ENCODE assay signal across 9 mouse cellular contexts in the genomic region with DNA sequence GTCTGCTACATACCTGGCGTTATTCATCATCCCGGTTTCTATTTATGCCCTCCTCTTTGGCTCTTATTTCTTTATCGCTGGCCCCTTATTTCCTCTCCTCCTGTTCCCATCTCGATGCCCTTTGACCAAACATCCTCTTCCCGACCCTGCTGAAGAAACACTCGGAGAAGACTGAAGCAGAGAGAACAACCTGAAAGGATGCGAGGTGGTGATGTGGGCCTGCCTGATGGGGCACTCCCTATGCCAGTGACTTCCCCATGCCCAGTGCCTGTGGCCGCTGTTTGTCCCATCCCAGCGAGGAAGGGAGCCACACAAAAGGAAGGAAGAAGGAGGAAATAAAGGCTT.
A peak's percentile ranks its signal among the peaks of the same experiment; 100 is the strongest.
DNase-seq lines count a peak whose midpoint lies in the region; ATAC-seq lines count a peak whose summit lies in the region.
"Had no signal": no experiment of that assay in that cellular context is flagged by ENCODE, and none has a peak within 500 bp of the region (broad histone marks: within the 10 kb centered on the region; RNA-seq: fewer than 3 reads in every experiment).

No protein-coding gene starts in this region.

- H3K9ac ChIP-seq in hindbrain, embryonic 14.5 days = no peak overlapping the region
- no peak overlapping the region for H3K9ac ChIP-seq in embryonic facial prominence, embryonic 15.5 days
- no peak overlapping the region for H3K9ac ChIP-seq in liver, embryonic 15.5 days

- WGBS in hindbrain, embryonic 10.5 days = 23% methylated on average over 9 of the region's 9 CpGs
- 24% methylated on average over 9 of the region's 9 CpGs for WGBS in hindbrain, embryonic 14.5 days
- WGBS in embryonic facial prominence, embryonic 15.5 days = 33% methylated on average over 9 of the region's 9 CpGs
- WGBS in liver, embryonic 15.5 days (ENCODE audit: insufficient replicate concordance) = 19% methylated on average over 9 of the region's 9 CpGs

- 0 out of 2 replicates have a peak, but pooled peaks cover 2% of the 10 kb centered on the region for H3K27me3 ChIP-seq in hindbrain, embryonic 10.5 days (ENCODE audit: insufficient read depth, poor library complexity, severe bottlenecking)
- no peaks in the 10 kb centered on the region for H3K27me3 ChIP-seq in hindbrain, embryonic 14.5 days (ENCODE audit: control insufficient read depth, insufficient read depth, low read length)
- H3K27me3 ChIP-seq in embryonic facial prominence, embryonic 15.5 days = no peaks in the 10 kb centered on the region
- H3K27me3 ChIP-seq in liver, embryonic 15.5 days = no peaks in the 10 kb centered on the region

- ATAC-seq in hindbrain, embryonic 14.5 days (ENCODE audit: low FRiP score) = no peak
- ATAC-seq in CD4-positive, CD25-positive, alpha-beta regulatory T cell, adult 4 months = peak; percentile 3
- ATAC-seq in embryonic facial prominence, embryonic 15.5 days (ENCODE audit: insufficient number of reproducible peaks, low FRiP score, low TSS enrichment, low read depth) = no peak
- 0 out of 2 replicates have a peak, but pooled peaks have one; percentile 8 for ATAC-seq in liver, embryonic 15.5 days (ENCODE audit: insufficient read depth)

- peak overlapping the region; percentile 30 for H3K4me3 ChIP-seq in hindbrain, embryonic 10.5 days
- no peak overlapping the region for H3K4me3 ChIP-seq in hindbrain, embryonic 14.5 days (replicated peaks; ENCODE audit: low read length)
- no peak overlapping the region for H3K4me3 ChIP-seq in embryonic facial prominence, embryonic 15.5 days (replicated peaks)
- no peak overlapping the region for H3K4me3 ChIP-seq in liver, embryonic 15.5 days (replicated peaks)

- peak overlapping the region; percentile 93 for H3K27ac ChIP-seq in hindbrain, embryonic 10.5 days
- no peak overlapping the region for H3K27ac ChIP-seq in hindbrain, embryonic 14.5 days
- H3K27ac ChIP-seq in embryonic facial prominence, embryonic 15.5 days (replicated peaks) = peak overlapping the region; percentile 39; the same call in 1 of the 2 replicates
- H3K27ac ChIP-seq in liver, embryonic 15.5 days (replicated peaks) = no peak overlapping the region

- no peaks in the 10 kb centered on the region for H3K36me3 ChIP-seq in hindbrain, embryonic 10.5 days
- no peaks in the 10 kb centered on the region for H3K36me3 ChIP-seq in hindbrain, embryonic 14.5 days (replicated peaks; ENCODE audit: control insufficient read depth, insufficient read depth)
- no peaks in the 10 kb centered on the region for H3K36me3 ChIP-seq in embryonic facial prominence, embryonic 15.5 days
- H3K36me3 ChIP-seq in liver, embryonic 15.5 days (replicated peaks) = no peaks in the 10 kb centered on the region

- H3K9me3 ChIP-seq in hindbrain, embryonic 10.5 days = no peaks in the 10 kb centered on the region
- no peaks in the 10 kb centered on the region for H3K9me3 ChIP-seq in hindbrain, embryonic 14.5 days (ENCODE audit: control insufficient read depth, low read length)
- no peaks in the 10 kb centered on the region for H3K9me3 ChIP-seq in embryonic facial prominence, embryonic 15.5 days (replicated peaks)
- H3K9me3 ChIP-seq in liver, embryonic 15.5 days (replicated peaks) = no peaks in the 10 kb centered on the region

- peaks cover 37% of the 10 kb centered on the region for H3K4me1 ChIP-seq in hindbrain, embryonic 10.5 days (replicated peaks)
- peaks cover 20% of the 10 kb centered on the region for H3K4me1 ChIP-seq in hindbrain, embryonic 14.5 days (replicated peaks; ENCODE audit: control insufficient read depth, insufficient read depth, low read length)
- H3K4me1 ChIP-seq in embryonic facial prominence, embryonic 15.5 days = peaks cover 16% of the 10 kb centered on the region; the same call in 1 of the 2 replicates
- peaks cover 18% of the 10 kb centered on the region; the same call in 1 of the 2 replicates for H3K4me1 ChIP-seq in liver, embryonic 15.5 days (replicated peaks)

- no peak for DNase-seq in hindbrain, embryonic 10.5 days (ENCODE audit: low spot score)
- DNase-seq in hindbrain, embryonic 14.5 days (ENCODE audit: low spot score) = no peak
- no peak for DNase-seq in frontal cortex, postnatal 14 days (ENCODE audit: low spot score in 2 of 2)
- DNase-seq in layer of hippocampus, postnatal 14 days (ENCODE audit: low spot score in 2 of 2) = no peak
- DNase-seq in cerebellum, adult 18-20 months = no peak
- DNase-seq: right cerebral cortex, postnatal 14 days had no signal

- H3K4me2 ChIP-seq in hindbrain, embryonic 14.5 days (replicated peaks) = no peak overlapping the region
- no peak overlapping the region for H3K4me2 ChIP-seq in embryonic facial prominence, embryonic 15.5 days (replicated peaks)
- H3K4me2 ChIP-seq in liver, embryonic 15.5 days = no peak overlapping the region

Comparison
In these comparisons a context has a peak if more than half of its experiments do, and no peak if none do; other contexts are left out.
1. H3K27ac ChIP-seq: peak in hindbrain, embryonic 10.5 days (single experiment) and embryonic facial prominence, embryonic 15.5 days (single experiment); none in hindbrain, embryonic 14.5 days (single experiment) and liver, embryonic 15.5 days (single experiment).
2. ATAC-seq: peak in CD4-positive, CD25-positive, alpha-beta regulatory T cell, adult 4 months (single experiment) and liver, embryonic 15.5 days (single experiment); none in hindbrain, embryonic 14.5 days (single experiment) and embryonic facial prominence, embryonic 15.5 days (single experiment).